ENCODE assay signal across 9 mouse cellular contexts in the genomic region with DNA sequence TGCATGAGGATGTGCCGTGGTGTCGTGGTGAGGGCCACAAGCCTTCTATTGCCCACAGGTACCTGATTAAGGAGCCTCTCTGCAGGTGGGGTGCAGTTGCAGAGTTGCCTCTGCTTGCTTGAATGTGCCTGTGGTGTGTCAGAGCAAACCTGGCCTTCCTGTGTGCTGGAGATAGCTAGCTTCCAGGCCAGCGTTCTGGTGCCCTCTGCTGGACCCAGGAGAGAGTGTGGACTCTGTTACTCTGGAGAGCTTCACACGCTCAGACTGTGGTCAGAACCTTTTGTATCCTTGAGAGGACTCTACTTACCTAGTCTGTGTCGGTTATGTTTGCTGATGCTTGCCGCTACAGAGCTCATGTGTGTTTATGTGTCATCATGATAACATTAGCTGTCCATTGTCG. TPM values are rescaled to one million over a fixed set of nuclear protein-coding genes. Genes with fewer than 3 reads are reported as not detected.
DNase-seq lines count a peak whose midpoint lies in the region; ATAC-seq and TF ChIP-seq lines count a peak whose summit lies in the region.
"Had no signal": no experiment of that assay in that cellular context is flagged by ENCODE, and none has a peak within 500 bp of the region (broad histone marks: within the 10 kb centered on the region; RNA-seq: fewer than 3 reads in every experiment).

No protein-coding gene starts in this region.

- intact Hi-C loops in gastrocnemius, adult 2 months (cut with DNase I) = loop anchor here (1.0 to 10.0 kb wide), 2 partner anchors 73 to 166 kb away; a partner anchor contains a TSS

- no peak for ATAC-seq in erythroid progenitor cell, adult 5-6 weeks (replicated peaks; ENCODE audit: low FRiP score, poor library complexity, severe bottlenecking)

- H3K4me3 ChIP-seq in gastrocnemius, adult 2 months = no peak overlapping the region
- H3K4me3 ChIP-seq: lung, embryonic 15.5 days had no signal

- no peak overlapping the region for H3K27ac ChIP-seq in gastrocnemius, adult 2 months
- H3K27ac ChIP-seq: lung, embryonic 15.5 days had no signal

- DNase-seq in WW6 (ENCODE audit: low read depth, low spot score) = peak; percentile 42
- DNase-seq in cerebellum, postnatal 25 days = peak; percentile 87 to 93
- DNase-seq in gastrocnemius, adult 2 months = peak; percentile 89
- peak; percentile 65 for DNase-seq in induced T-regulatory cell, adult 2 months (ENCODE audit: low read depth)
- peak; percentile 65 to 69 for DNase-seq in left cerebral cortex, adult 8-10 months (ENCODE audit: low spot score in 2 of 2)
- DNase-seq in mesoderm, embryonic 11.5 days (ENCODE audit: low read depth, low spot score) = peak; percentile 78
- peak; percentile 73 for DNase-seq in skeletal muscle tissue, adult 2 months (ENCODE audit: low read depth, low spot score)

- TF ChIP-seq CTCF in gastrocnemius, adult 2 months (IDR thresholded peaks at IDR 0.05) = peak; percentile 95

RNA-seq across cellular contexts. Expression of a gene that starts 14.4 kb away (rescaled TPM):
- 1 to 10 TPM; 1.6 to 2.3 TPM for total RNA-seq in gastrocnemius, adult 2 months (2021)
- total RNA-seq in left cerebral cortex, adult 8-10 months (2022) = 10 to 100 TPM; 17.9 to 21.2 (median 19.4) TPM
- 1.7 and 5.8 TPM in 2 replicates for total RNA-seq in erythroid progenitor cell, adult 5-6 weeks (2015; ENCODE audit: low replicate concordance)
- total RNA-seq in erythroid progenitor cell, adult 5-6 weeks (2017; ENCODE audit: low replicate concordance) = 3.1 and 4.5 TPM in 2 replicates

RNA-seq across cellular contexts. Expression of a gene that starts 28.4 kb away (rescaled TPM):
- 10 to 100 TPM; 14.5 to 20.6 TPM for total RNA-seq in gastrocnemius, adult 2 months (2021)
- 10 to 100 TPM; 14.9 to 18.4 (median 16.7) TPM for total RNA-seq in left cerebral cortex, adult 8-10 months (2022)
- total RNA-seq in erythroid progenitor cell, adult 5-6 weeks (2015; ENCODE audit: low replicate concordance) = not detected in 2 replicates
- 0.26 TPM in 1 of 2 replicates, not detected in the other for total RNA-seq in erythroid progenitor cell, adult 5-6 weeks (2017; ENCODE audit: low replicate concordance)

Comparison
In these comparisons a context has a peak if more than half of its experiments do, and no peak if none do; other contexts are left out.
1. RNA of a gene that starts 28.4 kb away (total RNA-seq): 14.5 to 20.6 TPM in gastrocnemius, adult 2 months and 14.9 to 18.4 TPM in left cerebral cortex, adult 8-10 months; 0.26 TPM in erythroid progenitor cell, adult 5-6 weeks; every median in the first group is over 10 times any median in the second.
2. Peak in every context shown above with its lines, with median percentiles within 50 percentile points of each other: DNase-seq.